Mouse (Mus musculus): ENCODE data around the gene Farsa. TPM values are rescaled to one million over a fixed set of nuclear protein-coding genes. Genes with fewer than 3 reads are reported as not detected.
A peak's percentile ranks its signal among the peaks of the same experiment; 100 is the strongest.

Farsa gene
- total and polyA plus RNA-seq, 2 experiments from 2014 or later, result 38.3 to 40.0 TPM

DNA sequence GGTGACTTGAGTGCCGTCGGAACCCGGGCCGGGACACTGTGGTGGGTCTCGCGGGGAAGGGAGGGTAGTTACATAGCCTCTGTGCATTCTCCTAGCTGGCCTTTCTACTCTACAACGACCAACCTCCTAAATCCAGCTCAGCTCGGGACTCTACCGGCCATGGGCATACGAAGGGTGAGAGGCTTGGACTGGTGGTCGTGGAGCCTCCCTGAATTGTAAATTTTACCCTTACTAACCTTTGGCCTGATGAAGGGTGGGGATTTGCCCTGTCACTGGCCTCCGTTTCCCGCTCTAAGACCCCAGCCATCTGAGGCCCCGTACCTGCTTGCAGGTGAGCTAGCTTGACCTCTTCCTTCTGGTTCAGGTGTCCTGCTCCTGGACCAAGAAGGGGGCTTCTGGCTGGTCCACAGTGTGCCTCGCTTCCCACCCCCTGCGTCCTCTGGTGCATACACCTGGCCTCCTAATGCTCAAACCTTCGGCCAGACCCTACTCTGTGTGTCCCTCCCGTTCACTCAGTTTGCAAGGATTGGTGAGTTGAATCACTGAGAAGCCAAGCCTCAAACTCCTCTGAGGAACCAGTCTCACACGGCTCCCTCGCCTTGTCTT, 52.5 kb downstream of the Farsa start:
- no peaks in the 10 kb centered on the region for H3K36me3 ChIP-seq (replicated peaks; ENCODE audit: control insufficient read depth, insufficient read depth, low read length)
- no peak overlapping the region for H3K9ac ChIP-seq (replicated peaks; ENCODE audit: low read depth, low read length)
- H3K4me2 ChIP-seq (ENCODE audit: low read depth, low read length), result peak overlapping the region; percentile 69
- H3K27me3 ChIP-seq (ENCODE audit: control insufficient read depth, insufficient read depth, low read length), result peaks cover 49% of the 10 kb centered on the region
- WGBS, result 50% methylated on average over 20 of the region's 20 CpGs
- H3K27ac ChIP-seq (ENCODE audit: low read depth), result no peak overlapping the region
- peaks cover 9% of the 10 kb centered on the region; the same call in 1 of the 2 replicates for H3K4me1 ChIP-seq (ENCODE audit: control insufficient read depth, insufficient read depth)
- TF ChIP-seq CTCF (IDR thresholded peaks at IDR 0.05; ENCODE audit: low read depth) (no peak), EP300 (IDR thresholded peaks at IDR 0.05; ENCODE audit: low read depth) (no peak)
- peak overlapping the region; percentile 52 for H3K4me3 ChIP-seq (ENCODE audit: low read depth, low read length)
- ATAC-seq (ENCODE audit: insufficient read depth, low read depth) (no peak), DNase-seq (ENCODE audit: low spot score) (no peak)
- H3K9me3 ChIP-seq (replicated peaks; ENCODE audit: control insufficient read depth, low read length), result peaks cover 4% of the 10 kb centered on the region

DNA sequence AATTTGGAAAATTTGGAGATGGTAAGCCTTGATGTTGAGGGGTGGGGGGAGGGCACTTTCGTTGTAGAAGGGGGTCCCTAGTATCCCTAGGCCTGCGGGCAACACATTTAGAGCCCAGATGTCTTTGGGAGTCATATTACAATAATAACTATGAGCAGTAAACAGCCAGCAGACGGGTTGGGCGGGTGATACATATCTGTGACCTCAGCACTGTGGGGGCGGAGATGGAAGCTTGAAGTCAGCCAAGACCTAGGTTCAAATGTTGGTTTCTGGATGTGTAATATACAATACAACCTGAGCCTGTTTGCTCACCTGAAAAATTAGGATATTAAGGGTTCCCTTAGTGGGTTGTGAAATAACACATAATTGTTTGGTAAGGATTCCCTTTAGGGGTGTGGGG, 53.2 kb downstream of the Farsa start:
- no peak for ATAC-seq (ENCODE audit: insufficient read depth, low read depth)
- WGBS, result 81% methylated on average over 5 of the region's 5 CpGs
- TF ChIP-seq EP300 (IDR thresholded peaks at IDR 0.05; ENCODE audit: low read depth), result no peak
- TF ChIP-seq CTCF (IDR thresholded peaks at IDR 0.05; ENCODE audit: low read depth), result no peak
- Histone ChIP-seq H3K36me3 (replicated peaks; ENCODE audit: control insufficient read depth, insufficient read depth, low read length) (no peaks in the 10 kb centered on the region), H3K9me3 (replicated peaks; ENCODE audit: control insufficient read depth, low read length) (peaks cover 5% of the 10 kb centered on the region), H3K27ac (ENCODE audit: low read depth) (no peak overlapping the region), H3K4me1 (ENCODE audit: control insufficient read depth, insufficient read depth) (peaks cover 9% of the 10 kb centered on the region; the same call in 1 of the 2 replicates), H3K9ac (replicated peaks; ENCODE audit: low read depth, low read length) (no peak overlapping the region), H3K4me2 (ENCODE audit: low read depth, low read length) (no peak overlapping the region), H3K27me3 (ENCODE audit: control insufficient read depth, insufficient read depth, low read length) (peaks cover 43% of the 10 kb centered on the region), H3K4me3 (ENCODE audit: low read depth, low read length) (no peak overlapping the region)
- no peak for DNase-seq (ENCODE audit: low spot score)

DNA sequence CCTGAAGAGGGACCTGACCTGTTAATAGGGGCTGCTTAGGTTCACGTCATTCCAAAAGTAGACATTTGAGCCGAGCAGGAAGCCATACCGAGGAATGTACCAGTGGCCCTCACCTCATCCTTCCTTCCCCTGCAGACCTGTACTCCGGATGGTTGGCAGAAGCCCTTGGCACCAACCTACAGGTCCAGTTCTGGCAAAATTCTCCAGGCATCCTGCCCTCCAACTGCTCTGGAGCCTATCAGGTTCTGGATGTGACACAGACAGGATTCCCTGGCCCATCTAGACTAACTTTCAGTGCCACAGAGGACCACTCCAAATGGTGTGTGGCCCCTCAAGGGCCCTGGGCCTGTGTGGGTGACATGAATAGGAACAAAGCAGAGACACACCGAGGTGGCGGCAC, 53.8 kb downstream of the Farsa start:
- H3K27me3 ChIP-seq (ENCODE audit: control insufficient read depth, insufficient read depth, low read length), result peaks cover 43% of the 10 kb centered on the region
- H3K4me3 ChIP-seq (ENCODE audit: low read depth, low read length), result no peak overlapping the region
- no peaks in the 10 kb centered on the region for H3K36me3 ChIP-seq (replicated peaks; ENCODE audit: control insufficient read depth, insufficient read depth, low read length)
- TF ChIP-seq CTCF (IDR thresholded peaks at IDR 0.05; ENCODE audit: low read depth) (no peak), EP300 (IDR thresholded peaks at IDR 0.05; ENCODE audit: low read depth) (no peak)
- no peak overlapping the region for H3K4me2 ChIP-seq (ENCODE audit: low read depth, low read length)
- ATAC-seq (ENCODE audit: insufficient read depth, low read depth), result no peak
- 81% methylated on average over 6 of the region's 6 CpGs for WGBS
- H3K4me1 ChIP-seq (ENCODE audit: control insufficient read depth, insufficient read depth), result peaks cover 9% of the 10 kb centered on the region; the same call in 1 of the 2 replicates
- DNase-seq (ENCODE audit: low spot score), result no peak
- H3K9ac ChIP-seq (replicated peaks; ENCODE audit: low read depth, low read length), result no peak overlapping the region
- peaks cover 5% of the 10 kb centered on the region for H3K9me3 ChIP-seq (replicated peaks; ENCODE audit: control insufficient read depth, low read length)
- H3K27ac ChIP-seq (ENCODE audit: low read depth), result no peak overlapping the region

DNA sequence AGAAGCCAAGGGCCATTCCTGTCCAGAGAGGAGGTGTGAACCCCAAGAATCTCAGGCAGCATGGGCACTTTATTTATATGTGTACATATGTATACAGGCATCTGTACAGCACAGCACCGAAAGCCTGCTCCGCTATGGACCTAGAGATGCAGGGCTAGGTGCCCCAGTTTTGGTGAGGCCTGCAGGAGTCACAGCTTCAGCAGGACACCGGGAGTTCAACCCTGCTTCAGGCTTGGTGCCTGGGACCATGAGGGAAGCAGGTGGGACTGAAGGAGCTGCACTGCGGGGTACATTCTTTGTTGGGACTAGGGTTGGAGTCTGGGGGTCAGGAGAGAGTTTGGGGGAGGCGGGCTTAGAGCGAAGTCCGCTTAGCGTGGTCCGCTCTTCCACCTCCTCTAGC, 55.1 kb downstream of the Farsa start:
- ATAC-seq (ENCODE audit: insufficient read depth, low read depth) (no peak), DNase-seq (ENCODE audit: low spot score) (no peak)
- no peak overlapping the region for H3K4me2 ChIP-seq (ENCODE audit: low read depth, low read length)
- H3K27me3 ChIP-seq (ENCODE audit: control insufficient read depth, insufficient read depth, low read length), result peaks cover 52% of the 10 kb centered on the region
- no peak overlapping the region for H3K9ac ChIP-seq (replicated peaks; ENCODE audit: low read depth, low read length)
- H3K4me3 ChIP-seq (ENCODE audit: low read depth, low read length), result no peak overlapping the region
- H3K27ac ChIP-seq (ENCODE audit: low read depth), result no peak overlapping the region
- 85% methylated on average over 9 of the region's 9 CpGs for WGBS
- peaks cover 5% of the 10 kb centered on the region for H3K9me3 ChIP-seq (replicated peaks; ENCODE audit: control insufficient read depth, low read length)
- no peaks in the 10 kb centered on the region for H3K36me3 ChIP-seq (replicated peaks; ENCODE audit: control insufficient read depth, insufficient read depth, low read length)
- TF ChIP-seq CTCF (IDR thresholded peaks at IDR 0.05; ENCODE audit: low read depth) (no peak), EP300 (IDR thresholded peaks at IDR 0.05; ENCODE audit: low read depth) (no peak)
- H3K4me1 ChIP-seq (ENCODE audit: control insufficient read depth, insufficient read depth), result peaks cover 9% of the 10 kb centered on the region; the same call in 1 of the 2 replicates

DNA sequence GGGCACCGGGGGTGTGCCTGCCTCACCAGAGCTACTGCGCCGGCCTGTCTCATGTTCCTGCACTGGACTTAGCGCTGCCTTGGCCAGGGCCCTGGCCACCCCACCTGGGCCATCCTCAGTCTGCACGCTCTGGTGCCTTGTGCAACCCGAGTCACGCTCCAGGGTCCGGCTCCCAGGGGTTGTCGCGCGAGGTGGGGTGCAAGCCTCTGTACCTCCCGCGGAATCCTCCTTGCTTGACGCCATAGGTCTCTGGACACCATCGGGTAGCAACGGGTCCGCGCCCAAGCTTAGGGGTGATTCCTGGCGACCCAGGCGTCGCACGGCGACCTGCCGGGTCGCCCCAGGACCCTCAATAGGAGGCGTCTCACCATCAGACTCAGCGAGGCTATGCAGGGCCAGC, 55.6 kb downstream of the Farsa start:
- Histone ChIP-seq H3K27me3 (ENCODE audit: control insufficient read depth, insufficient read depth, low read length) (peaks cover 56% of the 10 kb centered on the region), H3K4me1 (ENCODE audit: control insufficient read depth, insufficient read depth) (peaks cover 9% of the 10 kb centered on the region; the same call in 1 of the 2 replicates), H3K27ac (ENCODE audit: low read depth) (no peak overlapping the region), H3K4me3 (ENCODE audit: low read depth, low read length) (peak overlapping the region; percentile 43), H3K9ac (replicated peaks; ENCODE audit: low read depth, low read length) (no peak overlapping the region), H3K9me3 (replicated peaks; ENCODE audit: control insufficient read depth, low read length) (peaks cover 5% of the 10 kb centered on the region), H3K36me3 (replicated peaks; ENCODE audit: control insufficient read depth, insufficient read depth, low read length) (no peaks in the 10 kb centered on the region), H3K4me2 (ENCODE audit: low read depth, low read length) (peak overlapping the region; percentile 70)
- no peak for ATAC-seq (ENCODE audit: insufficient read depth, low read depth)
- no peak for DNase-seq (ENCODE audit: low spot score)
- TF ChIP-seq CTCF (IDR thresholded peaks at IDR 0.05; ENCODE audit: low read depth), result no peak
- TF ChIP-seq EP300 (IDR thresholded peaks at IDR 0.05; ENCODE audit: low read depth), result no peak
- WGBS, result 21% methylated on average over 27 of the region's 27 CpGs
